Mouse (Mus musculus) brain, adult 2 months (tissue): ENCODE results near the gene Arpc2.

Source experiments
- DNase-seq: peaks from one replicate; pipeline ENCODE4 v3.0.0; 2011; ENCODE audit warnings: low read depth, low spot score

Gene Arpc2

GRCm38 (mm10) chr1:74302229-74302628, 66.3 kb downstream of the Arpc2 start:
- no peak for DNase-seq

GRCm38 (mm10) chr1:74302835-74303234, 67.0 kb downstream of the Arpc2 start:
- no peak for DNase-seq

GRCm38 (mm10) chr1:74303509-74304338, 67.8 kb downstream of the Arpc2 start:
- peak; percentile 66 for DNase-seq

GRCm38 (mm10) chr1:74304339-74304790, 68.5 kb downstream of the Arpc2 start:
- DNase-seq = no peak

GRCm38 (mm10) chr1:74304946-74305345, 69.1 kb downstream of the Arpc2 start:
- DNase-seq = no peak

GRCm38 (mm10) chr1:74305522-74305921, 69.6 kb downstream of the Arpc2 start, which contains the start of gene Tmbim1:
Tmbim1 (minus strand) TSS chr1:74305622.
- no peak for DNase-seq

- no peak for DNase-seq
Measured at GRCm38 (mm10) chr1:74307146-74307545, 71.3 kb downstream of the Arpc2 start.

GRCm38 (mm10) chr1:74308001-74308964, 72.4 kb downstream of the Arpc2 start:
- no peak for DNase-seq

- no peak for DNase-seq
Measured at GRCm38 (mm10) chr1:74309767-74310166, 73.9 kb downstream of the Arpc2 start.

- peak; percentile 96 for DNase-seq
Measured at GRCm38 (mm10) chr1:74313049-74313692, 77.3 kb downstream of the Arpc2 start.

GRCm38 (mm10) chr1:74314796-74315195, 78.9 kb downstream of the Arpc2 start:
- no peak for DNase-seq

GRCm38 (mm10) chr1:74316114-74316827, 80.4 kb downstream of the Arpc2 start:
- no peak for DNase-seq
